Mouse (Mus musculus) G1E (cell line): ENCODE data around the gene Cd151. TPM values are rescaled to one million over a fixed set of nuclear protein-coding genes. Genes with fewer than 3 reads are reported as not detected.

Experiments
- ATAC-seq: 2 replicates; pipeline ENCODE4 v1.8.0; 2016; ENCODE audit warnings: mild to moderate bottlenecking; ENCODE audit not compliant: insufficient number of reproducible peaks, poor library complexity, low FRiP score, severe bottlenecking; ENCODE audit errors: extremely low read depth
- DNase-seq: peaks from one replicate; pipeline ENCODE4 v3.0.0; 2012; ENCODE audit warnings: low spot score
- H3K27me3 ChIP-seq: 2 replicates; pipeline ENCODE4 v1.6.1; 2012; ENCODE audit warnings: mild to moderate bottlenecking, low read length, inconsistent platforms; ENCODE audit not compliant: insufficient read depth
- H3K36me3 ChIP-seq: replicated peaks from 2 replicates; pipeline ENCODE3; 2012; ENCODE audit warnings: mild to moderate bottlenecking, inconsistent platforms
- H3K4me1 ChIP-seq: 2 replicates; pipeline ENCODE4 v1.6.1; 2012; ENCODE audit warnings: low read depth, low read length, inconsistent platforms, mixed read lengths; ENCODE audit not compliant: insufficient read depth
- H3K4me3 ChIP-seq: 2 replicates; pipeline ENCODE4 v1.5.1; 2012; ENCODE audit warnings: low read depth, mild to moderate bottlenecking, inconsistent platforms, low read length, moderate library complexity, mixed read lengths
- H3K9me3 ChIP-seq: replicated peaks from 2 replicates; pipeline ENCODE4 v1.6.1; 2012; ENCODE audit warnings: inconsistent platforms
- CTCF ChIP-seq: IDR thresholded peaks from 2 replicates; pipeline ENCODE4 v1.5.1; 2012; ENCODE audit warnings: low read depth, low read length, inconsistent platforms, mixed read lengths
- GATA1 ChIP-seq: IDR thresholded peaks from 2 replicates; pipeline ENCODE4 v1.6.1; 2012; ENCODE audit warnings: borderline replicate concordance, low read length, inconsistent platforms, mixed read lengths
- GATA2 ChIP-seq: IDR thresholded peaks from 2 replicates; pipeline ENCODE4 v1.6.1; 2012; ENCODE audit warnings: low read depth, low read length, inconsistent platforms, borderline replicate concordance
- POLR2AphosphoS5 ChIP-seq: IDR thresholded peaks from 2 replicates; pipeline ENCODE4 v1.6.1; 2012; ENCODE audit warnings: low read depth, low read length, inconsistent platforms; ENCODE audit not compliant: insufficient replicate concordance
- TAL1 ChIP-seq: conservative IDR thresholded peaks from 2 replicates; pipeline ENCODE4 v1.6.1; 2012; ENCODE audit warnings: low read depth, low read length, inconsistent platforms, mixed read lengths
- polyA plus RNA-seq: library from polyadenylated mRNA; stranded (reverse); fragments of >175 nt; gene quantifications from 2 replicates; pipeline ENCODE4 v1.2.3, GENCODE M21; 2012
- total RNA-seq, 2 experiments: library from RNA; stranded (forward) in 1 of 2; stranded (reverse) in 1 of 2; fragments of 200-1000 nt in 1 of 2; fragments of >200 nt in 1 of 2; fragmentation: Nextera tagmentation in 1 of 2; gene quantifications; 2 replicates each; pipeline ENCODE4 v1.2.3; 2014 to 2017

The Cd151 gene
- total and polyA plus RNA-seq, 3 experiments: 13.3 to 24.3 (median 13.8) TPM

GRCm38 (mm10) chr7:141477578-141478269 is 10.5 kb downstream of the Cd151 start:
- Histone ChIP-seq H3K4me1 (peaks cover 66% of the 10 kb centered on the region), H3K4me3 (no peak overlapping the region), H3K36me3 (peaks cover 55% of the 10 kb centered on the region), H3K27me3 (peaks cover 2% of the 10 kb centered on the region; the same call in 1 of the 2 replicates), H3K9me3 (0 out of 2 replicates have a peak, but pooled peaks cover 2% of the 10 kb centered on the region)
- ATAC-seq (no peak), DNase-seq (no peak)
- TF ChIP-seq GATA1 (no peak), GATA2 (no peak), POLR2AphosphoS5 (no peak), CTCF (no peak), TAL1 (no peak)

GRCm38 (mm10) chr7:141478270-141478748 is 11.1 kb downstream of the Cd151 start:
- Histone ChIP-seq H3K4me1 (peaks cover 61% of the 10 kb centered on the region), H3K36me3 (peaks cover 55% of the 10 kb centered on the region), H3K27me3 (peaks cover 2% of the 10 kb centered on the region; the same call in 1 of the 2 replicates), H3K9me3 (0 out of 2 replicates have a peak, but pooled peaks cover 2% of the 10 kb centered on the region), H3K4me3 (no peak overlapping the region)
- ATAC-seq (no peak), DNase-seq (no peak)
- TF ChIP-seq TAL1 (no peak), CTCF (no peak), GATA1 (no peak), GATA2 (no peak), POLR2AphosphoS5 (no peak)

GRCm38 (mm10) chr7:141480842-141481497 is 13.8 kb downstream of the Cd151 start:
- ATAC-seq: peak; percentile 60; the same call in 1 of the 2 replicates
- H3K4me1 ChIP-seq: peaks cover 43% of the 10 kb centered on the region
- H3K9me3 ChIP-seq: 0 out of 2 replicates have a peak, but pooled peaks cover 2% of the 10 kb centered on the region
- H3K4me3 ChIP-seq: no peak overlapping the region
- H3K27me3 ChIP-seq: peaks cover 2% of the 10 kb centered on the region; the same call in 1 of the 2 replicates
- TF ChIP-seq GATA1: no peak
- TF ChIP-seq CTCF: peak; percentile 81
- DNase-seq: peak; percentile 58
- peaks cover 78% of the 10 kb centered on the region for H3K36me3 ChIP-seq

GRCm38 (mm10) chr7:141481498-141482401 is 14.6 kb downstream of the Cd151 start:
- Histone ChIP-seq H3K9me3 (0 out of 2 replicates have a peak, but pooled peaks cover 2% of the 10 kb centered on the region), H3K4me3 (no peak overlapping the region), H3K27me3 (peaks cover 2% of the 10 kb centered on the region; the same call in 1 of the 2 replicates), H3K36me3 (peaks cover 86% of the 10 kb centered on the region), H3K4me1 (peaks cover 36% of the 10 kb centered on the region)
- no peak for TF ChIP-seq TAL1
- TF ChIP-seq POLR2AphosphoS5: no peak
- no peak for TF ChIP-seq CTCF
- TF ChIP-seq GATA2: no peak
- TF ChIP-seq GATA1: no peak
- ATAC-seq: no peak
- DNase-seq: no peak

- Histone ChIP-seq H3K36me3 (peaks cover 90% of the 10 kb centered on the region), H3K9me3 (0 out of 2 replicates have a peak, but pooled peaks cover 2% of the 10 kb centered on the region), H3K4me1 (peaks cover 29% of the 10 kb centered on the region), H3K4me3 (no peak overlapping the region), H3K27me3 (peaks cover 2% of the 10 kb centered on the region; the same call in 1 of the 2 replicates)
- DNase-seq (no peak), ATAC-seq (no peak)
- TF ChIP-seq GATA1 (no peak), CTCF (no peak), POLR2AphosphoS5 (no peak), TAL1 (no peak), GATA2 (no peak)
Measured at GRCm38 (mm10) chr7:141482531-141483024, 15.4 kb downstream of the Cd151 start.
